Mouse (Mus musculus): ENCODE results near the gene Prkcsh. TPM values are rescaled to one million over a fixed set of nuclear protein-coding genes. Genes with fewer than 3 reads are reported as not detected.

Gene Prkcsh
- total RNA-seq, 2 experiments from 2014 or later = 92.6 to 98.6 TPM

GRCm38 (mm10) chr9:21977972-21978371 is 24.6 kb upstream of the Prkcsh start:
- DNase-seq (ENCODE audit: low spot score in 2 of 2) = no peak
- intact Hi-C loops (cut with DNase I) = loop anchor here (10.0 kb wide), 1 partner anchor 167 kb away; no protein-coding TSS in a partner anchor

- DNase-seq (ENCODE audit: low spot score in 2 of 2) = no peak
- intact Hi-C loops (cut with DNase I) = loop anchor here (10.0 kb wide), 1 partner anchor 166 kb away; no protein-coding TSS in a partner anchor
These were observed 24.0 kb upstream of the Prkcsh start for GRCm38 (mm10) chr9:21978398-21979128.

GRCm38 (mm10) chr9:21983911-21984310 is 18.7 kb upstream of the Prkcsh start:
- DNase-seq (ENCODE audit: low spot score in 2 of 2) = no peak
- intact Hi-C loops (cut with DNase I) = no loop called here

GRCm38 (mm10) chr9:21987592-21988342 is 14.8 kb upstream of the Prkcsh start:
- intact Hi-C loops (cut with DNase I) = no loop called here
- DNase-seq (ENCODE audit: low spot score in 2 of 2) = no peak

- intact Hi-C loops (cut with DNase I) = no loop called here
- no peak for DNase-seq (ENCODE audit: low spot score in 2 of 2)
These were observed 14.0 kb upstream of the Prkcsh start for GRCm38 (mm10) chr9:21988421-21989101.

DNA sequence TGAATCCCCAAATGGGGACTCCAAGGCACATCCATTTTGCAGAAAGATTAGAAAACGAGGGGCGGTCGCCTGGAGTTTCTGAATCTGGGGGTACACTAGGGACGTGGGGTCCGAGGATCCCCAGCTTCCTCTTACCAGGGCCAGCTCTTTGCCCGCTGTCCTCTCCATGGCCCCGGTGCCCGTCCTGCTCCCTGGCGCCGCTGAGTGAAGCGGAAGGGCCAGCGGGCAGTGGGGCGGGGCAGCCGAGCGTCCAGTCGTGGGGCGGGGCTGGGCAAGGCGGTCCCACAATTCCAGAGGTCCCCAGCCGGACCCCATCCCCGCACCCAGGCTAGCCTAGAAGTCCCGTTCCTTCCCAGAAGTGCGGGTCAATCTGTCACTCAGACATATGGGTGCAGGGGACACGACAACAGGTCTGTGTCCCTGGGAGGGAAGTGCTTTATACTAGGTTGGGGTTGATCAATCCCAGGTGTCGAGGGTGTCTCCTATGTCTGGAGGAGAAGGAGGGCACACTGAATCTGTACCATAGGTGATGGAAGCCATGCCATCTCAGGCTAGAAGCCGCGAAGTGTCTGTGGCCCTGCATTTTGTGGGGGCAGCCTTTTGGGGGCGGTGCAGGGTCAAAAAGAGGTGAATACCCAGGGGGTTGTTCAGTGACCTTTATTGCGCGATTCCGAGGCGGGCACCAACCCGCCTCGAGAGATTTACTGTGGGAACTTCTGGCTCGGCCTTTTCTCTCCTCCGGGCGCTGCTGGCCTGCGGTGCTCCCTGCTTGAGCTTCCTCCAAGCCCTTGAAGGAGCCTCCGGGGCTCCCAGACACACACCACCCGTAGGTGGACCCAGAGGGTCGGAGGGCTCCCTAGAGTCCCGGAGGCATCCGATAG is 13.1 kb upstream of the Prkcsh start, which contains the start of gene Rgl3:
Gene Rgl3 (minus strand): TSS at position 217 of the 881 bp plus-strand sequence.
- intact Hi-C loops (cut with DNase I) = no loop called here
- no peak for DNase-seq (ENCODE audit: low spot score in 2 of 2)

GRCm38 (mm10) chr9:21992227-21992626 is 10.4 kb upstream of the Prkcsh start:
- DNase-seq (ENCODE audit: low spot score in 2 of 2) = no peak
- intact Hi-C loops (cut with DNase I) = no loop called here

DNA sequence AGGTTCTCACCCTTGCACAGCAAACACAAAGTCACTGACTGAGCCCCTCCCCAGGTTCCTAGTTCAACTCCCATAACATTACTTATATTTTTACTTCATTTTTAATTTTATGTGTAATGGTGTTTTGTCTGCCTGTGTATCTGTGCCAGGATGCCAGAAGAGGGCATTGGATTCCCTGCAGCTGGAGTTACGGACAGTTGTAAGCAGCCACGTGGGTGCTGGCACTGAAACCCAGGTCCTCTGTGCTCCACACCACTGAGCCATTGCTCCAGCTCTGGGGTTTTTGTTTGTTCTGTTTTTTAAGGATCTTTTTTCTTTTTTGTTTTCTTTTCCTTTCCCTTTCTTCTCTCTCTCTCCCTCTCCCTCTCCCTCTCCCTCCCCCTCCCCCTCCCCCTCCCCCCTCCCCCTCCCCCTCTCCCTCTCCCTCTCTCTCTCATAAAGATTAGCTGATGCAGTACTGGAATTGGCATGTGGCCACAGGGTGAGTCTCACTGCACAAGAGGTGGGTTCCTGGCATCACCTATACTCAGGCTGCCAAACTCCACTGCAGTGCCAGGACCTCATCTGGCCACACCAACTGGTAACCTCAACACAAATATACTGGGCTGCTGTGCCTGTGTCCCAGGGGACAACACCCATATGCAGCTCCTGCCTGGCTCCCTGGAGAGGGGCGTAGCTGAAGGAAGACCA is 6.3 kb upstream of the Prkcsh start:
- intact Hi-C loops (cut with DNase I) = no loop called here
- DNase-seq (ENCODE audit: low spot score in 2 of 2) = no peak

GRCm38 (mm10) chr9:22000296-22000695 is 2.3 kb upstream of the Prkcsh start:
- intact Hi-C loops (cut with DNase I) = no loop called here
- no peak for DNase-seq (ENCODE audit: low spot score in 2 of 2)

- intact Hi-C loops (cut with DNase I) = loop anchor here (2.0 kb wide), 1 partner anchor 47 kb away; the partner anchor contains the start of gene Swsap1
- DNase-seq (ENCODE audit: low spot score in 2 of 2) = no peak
These were observed 973 bp upstream of the Prkcsh start for GRCm38 (mm10) chr9:22001633-22002032.

DNA sequence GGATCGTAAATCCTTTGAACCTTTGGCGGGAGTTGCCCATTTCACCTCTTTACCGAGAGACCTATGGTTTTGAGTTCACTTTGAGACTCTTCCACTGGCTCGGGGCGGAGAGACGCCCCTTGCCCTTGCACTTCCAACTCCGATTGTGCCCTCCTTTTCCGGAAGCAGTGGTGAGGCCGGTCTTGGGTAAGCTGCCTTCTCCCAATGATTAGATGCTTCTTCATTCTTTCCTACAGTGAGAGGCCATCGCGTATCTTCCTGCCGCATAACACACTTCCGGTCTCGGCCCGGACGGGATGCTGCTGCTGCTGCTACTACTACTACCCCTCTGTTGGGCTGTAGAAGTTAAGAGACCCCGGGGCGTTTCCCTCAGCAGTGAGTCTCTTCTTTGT is 553 bp downstream of the Prkcsh start:
- no peak for DNase-seq (ENCODE audit: low spot score in 2 of 2)

DNA sequence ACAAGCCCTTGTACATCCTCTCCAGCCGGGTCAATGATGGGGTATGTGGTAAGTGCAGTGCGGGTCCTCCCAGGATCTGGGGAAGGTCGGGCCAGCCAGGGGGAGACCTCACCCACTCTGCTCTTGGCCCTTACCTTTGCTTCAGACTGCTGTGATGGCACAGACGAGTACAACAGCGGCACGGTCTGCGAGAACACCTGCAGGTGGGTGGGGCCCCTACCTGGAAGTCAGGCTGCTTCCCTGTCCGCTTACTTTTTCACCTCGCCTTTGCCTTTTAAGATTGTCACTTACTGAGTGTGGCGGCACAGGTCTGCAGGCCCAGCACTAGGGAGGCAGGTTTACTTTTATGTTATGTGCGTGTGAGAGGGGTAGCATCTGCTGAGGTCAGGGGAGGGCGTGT is 1.9 kb downstream of the Prkcsh start:
- intact Hi-C loops (cut with DNase I) = no loop called here
- no peak for DNase-seq (ENCODE audit: low spot score in 2 of 2)

More for the DNA sequence above, 553 bp downstream of the Prkcsh start:
- intact Hi-C loops (cut with DNase I) = loop anchor here (2.0 kb wide), 1 partner anchor 48 kb away; the partner anchor contains the start of gene Swsap1

DNA sequence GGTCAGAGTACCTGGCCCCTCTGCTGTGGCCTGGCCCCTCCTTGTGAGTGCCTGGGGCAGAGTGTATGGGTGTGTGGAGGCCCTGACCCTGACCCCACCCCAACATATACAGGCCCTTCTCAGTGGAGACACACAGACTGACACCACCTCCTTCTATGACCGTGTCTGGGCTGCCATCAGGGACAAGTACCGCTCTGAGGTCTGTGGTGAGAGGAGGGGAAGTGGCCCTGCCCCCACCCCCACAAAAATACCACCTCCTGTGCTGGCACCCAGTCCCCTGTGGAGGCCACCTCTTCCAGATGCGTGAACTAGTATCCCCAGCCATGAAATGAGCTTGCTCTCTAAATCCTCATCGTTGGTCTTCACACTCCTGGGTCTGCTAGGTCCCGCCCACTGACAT is 8.4 kb downstream of the Prkcsh start:
- intact Hi-C loops (cut with DNase I) = no loop called here
- DNase-seq (ENCODE audit: low spot score in 2 of 2) = no peak

GRCm38 (mm10) chr9:22012731-22013130 is 10.1 kb downstream of the Prkcsh start:
- DNase-seq (ENCODE audit: low spot score in 2 of 2) = no peak
- intact Hi-C loops (cut with DNase I) = no loop called here

DNA sequence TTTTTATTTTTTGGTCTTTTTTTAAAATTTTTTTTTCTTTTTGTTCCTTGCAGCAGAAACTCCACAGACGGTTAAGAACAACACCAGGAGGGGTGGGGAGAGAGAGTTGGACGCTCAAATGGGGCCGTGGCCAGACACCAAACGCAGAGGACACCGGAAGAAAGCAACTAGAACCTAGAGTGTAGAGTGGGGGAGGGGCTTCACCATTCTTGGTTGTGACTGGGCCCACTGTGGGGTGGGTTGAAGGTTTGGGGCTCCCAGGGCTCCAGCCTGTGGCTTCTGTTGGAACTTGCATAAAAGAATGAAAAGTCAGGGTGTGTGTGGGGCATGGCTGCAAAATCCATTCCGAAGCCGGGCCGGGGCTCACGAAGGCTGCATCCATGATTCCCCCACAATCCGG is 13.6 kb downstream of the Prkcsh start:
- intact Hi-C loops (cut with DNase I) = no loop called here
- no peak for DNase-seq (ENCODE audit: low spot score in 2 of 2)

DNA sequence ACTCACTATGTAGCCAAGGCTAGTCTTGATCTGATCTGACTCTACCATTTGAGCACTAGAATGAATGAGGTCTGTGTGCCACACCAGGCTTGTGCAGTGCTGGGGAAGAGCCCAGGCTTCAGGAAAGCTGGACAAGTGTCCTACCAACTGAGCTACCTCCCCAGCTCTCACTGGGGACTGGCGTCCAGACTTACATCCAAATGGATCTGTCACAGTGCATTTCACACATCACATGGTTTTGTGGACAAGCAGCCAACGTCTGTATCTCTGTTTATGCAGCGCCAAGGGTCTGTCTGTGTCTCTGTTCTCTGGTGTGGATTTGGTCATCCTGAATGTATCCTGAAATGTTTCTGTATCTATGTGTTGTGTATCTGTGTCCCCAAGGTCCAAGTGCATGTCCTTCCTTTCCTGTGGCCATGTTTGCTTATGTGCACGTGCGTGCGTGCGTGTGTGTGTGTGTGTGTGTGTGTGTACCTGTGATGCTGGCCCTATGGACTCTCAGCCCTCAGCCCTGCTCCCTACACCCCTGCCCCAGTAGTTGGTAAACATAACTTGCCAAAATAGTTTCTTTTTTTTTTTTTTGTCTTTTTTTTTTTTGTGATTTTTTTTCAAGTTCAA is 14.7 kb downstream of the Prkcsh start:
- no peak for DNase-seq (ENCODE audit: low spot score in 2 of 2)
- intact Hi-C loops (cut with DNase I) = no loop called here

DNA sequence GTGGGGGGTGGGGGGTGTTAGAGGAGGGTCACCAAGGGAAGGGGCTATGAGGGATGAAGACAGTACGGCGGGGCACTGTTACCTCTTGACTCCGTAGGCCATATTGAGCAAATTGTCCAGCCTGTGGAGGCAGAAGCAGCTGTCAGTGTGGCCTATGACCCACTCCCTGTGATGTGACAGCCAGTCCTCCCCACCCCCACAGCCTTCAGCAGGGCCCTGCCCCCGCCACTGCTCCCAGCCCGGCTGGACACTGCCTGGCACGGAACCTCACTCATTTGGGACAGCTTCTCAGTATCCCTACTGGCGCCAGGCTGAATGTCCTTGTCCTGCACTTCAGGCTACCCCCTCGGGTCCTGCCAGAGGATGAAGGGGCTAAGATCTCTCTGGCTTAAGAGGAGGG is 22.0 kb downstream of the Prkcsh start:
- DNase-seq (ENCODE audit: low spot score in 2 of 2) = no peak
- intact Hi-C loops (cut with DNase I) = no loop called here

DNA sequence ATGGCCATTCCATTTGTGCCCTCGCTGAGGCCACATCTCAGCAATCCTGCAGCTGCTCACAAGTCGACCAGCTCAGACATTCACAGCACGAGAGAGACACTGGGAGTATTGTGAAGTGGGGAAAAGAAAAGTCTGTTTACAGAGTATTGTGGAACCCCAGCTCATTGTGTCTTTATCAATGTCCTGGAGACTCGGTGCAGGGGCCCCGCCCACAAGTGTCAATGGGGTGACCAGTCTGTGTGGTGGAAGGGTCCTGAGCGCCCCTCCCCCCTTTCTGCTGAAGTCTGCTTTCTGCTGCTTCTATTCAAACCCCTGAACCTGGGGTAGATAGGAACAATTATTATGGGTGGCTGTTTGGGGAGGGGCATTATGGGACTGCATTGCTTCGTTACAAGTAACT is 25.9 kb downstream of the Prkcsh start:
- intact Hi-C loops (cut with DNase I) = no loop called here

More for the DNA sequence above, 25.9 kb downstream of the Prkcsh start:
- no peak for DNase-seq (ENCODE audit: low spot score in 2 of 2)

Data from left cerebral cortex, postnatal 36 days (tissue).